Mouse (Mus musculus): ENCODE measurements around the gene Zfand2b. TPM values are rescaled to one million over a fixed set of nuclear protein-coding genes. Genes with fewer than 3 reads are reported as not detected.

The Zfand2b gene
- total and polyA plus RNA-seq, 3 experiments, result 13.2 to 31.4 (median 17.4) TPM

GRCm38 (mm10) chr1:75155837-75156236, 12.6 kb upstream of the Zfand2b start:
- Histone ChIP-seq H3K27ac (no peak overlapping the region), H3K4me1 (ENCODE audit: control insufficient read depth, insufficient read depth, low read length) (no peaks in the 10 kb centered on the region), H3K27me3 (ENCODE audit: control insufficient read depth, insufficient read depth, low read length) (no peaks in the 10 kb centered on the region), H3K79me2 (replicated peaks; ENCODE audit: control insufficient read depth, insufficient read depth, low read length) (no peaks in the 10 kb centered on the region), H3K4me3 (no peak overlapping the region), H3K9ac (ENCODE audit: low read depth, low read length) (no peak overlapping the region), H3K36me3 (ENCODE audit: control insufficient read depth, insufficient read depth, low read length) (no peaks in the 10 kb centered on the region)
- DNase-seq, result no peak
- intact Hi-C loops (cut with DNase I), result no loop called here
- WGBS, result 15% methylated on average over 3 of the region's 3 CpGs
- TF ChIP-seq POLR2A (IDR thresholded peaks at IDR 0.05; ENCODE audit: insufficient read depth, low read depth, low read length), result no peak
- no peak for TF ChIP-seq CTCF (IDR thresholded peaks at IDR 0.05)
- no peak for TF ChIP-seq EP300 (IDR thresholded peaks at IDR 0.05; ENCODE audit: insufficient read depth, low read depth, low read length)

GRCm38 (mm10) chr1:75158990-75159389, 9.5 kb upstream of the Zfand2b start:
- Histone ChIP-seq H3K4me1 (ENCODE audit: control insufficient read depth, insufficient read depth, low read length) (no peaks in the 10 kb centered on the region), H3K27ac (no peak overlapping the region), H3K4me3 (no peak overlapping the region), H3K79me2 (replicated peaks; ENCODE audit: control insufficient read depth, insufficient read depth, low read length) (no peaks in the 10 kb centered on the region), H3K27me3 (ENCODE audit: control insufficient read depth, insufficient read depth, low read length) (no peaks in the 10 kb centered on the region), H3K9ac (ENCODE audit: low read depth, low read length) (no peak overlapping the region), H3K36me3 (ENCODE audit: control insufficient read depth, insufficient read depth, low read length) (no peaks in the 10 kb centered on the region)
- DNase-seq, result no peak
- no peak for TF ChIP-seq POLR2A (IDR thresholded peaks at IDR 0.05; ENCODE audit: insufficient read depth, low read depth, low read length)
- TF ChIP-seq CTCF (IDR thresholded peaks at IDR 0.05), result no peak
- no peak for TF ChIP-seq EP300 (IDR thresholded peaks at IDR 0.05; ENCODE audit: insufficient read depth, low read depth, low read length)
- intact Hi-C loops (cut with DNase I), result no loop called here

- no peaks in the 10 kb centered on the region for H3K27me3 ChIP-seq (ENCODE audit: control insufficient read depth, insufficient read depth, low read length)
- H3K36me3 ChIP-seq (ENCODE audit: control insufficient read depth, insufficient read depth, low read length), result no peaks in the 10 kb centered on the region
- H3K4me1 ChIP-seq (ENCODE audit: control insufficient read depth, insufficient read depth, low read length), result no peaks in the 10 kb centered on the region
- DNase-seq, result no peak
- H3K9ac ChIP-seq (ENCODE audit: low read depth, low read length), result no peak overlapping the region
- no peak overlapping the region for H3K4me3 ChIP-seq
- 61% methylated on average over 5 of the region's 5 CpGs for WGBS
- TF ChIP-seq CTCF (IDR thresholded peaks at IDR 0.05) (no peak), EP300 (IDR thresholded peaks at IDR 0.05; ENCODE audit: insufficient read depth, low read depth, low read length) (no peak), POLR2A (IDR thresholded peaks at IDR 0.05; ENCODE audit: insufficient read depth, low read depth, low read length) (no peak)
- H3K79me2 ChIP-seq (replicated peaks; ENCODE audit: control insufficient read depth, insufficient read depth, low read length), result no peaks in the 10 kb centered on the region
- no peak overlapping the region for H3K27ac ChIP-seq
- intact Hi-C loops (cut with DNase I), result no loop called here
Measured at GRCm38 (mm10) chr1:75159540-75160255, 8.7 kb upstream of the Zfand2b start.

GRCm38 (mm10) chr1:75160256-75160617, 8.2 kb upstream of the Zfand2b start:
- no peaks in the 10 kb centered on the region for H3K4me1 ChIP-seq (ENCODE audit: control insufficient read depth, insufficient read depth, low read length)
- H3K79me2 ChIP-seq (replicated peaks; ENCODE audit: control insufficient read depth, insufficient read depth, low read length), result no peaks in the 10 kb centered on the region
- TF ChIP-seq EP300 (IDR thresholded peaks at IDR 0.05; ENCODE audit: insufficient read depth, low read depth, low read length) (no peak), POLR2A (IDR thresholded peaks at IDR 0.05; ENCODE audit: insufficient read depth, low read depth, low read length) (no peak), CTCF (IDR thresholded peaks at IDR 0.05) (no peak)
- no peak overlapping the region for H3K4me3 ChIP-seq
- no peak for DNase-seq
- intact Hi-C loops (cut with DNase I), result no loop called here
- 77% methylated on average over 4 of the region's 4 CpGs for whole genome bisulfite sequencing
- no peak overlapping the region for H3K27ac ChIP-seq
- no peaks in the 10 kb centered on the region for H3K36me3 ChIP-seq (ENCODE audit: control insufficient read depth, insufficient read depth, low read length)
- no peak overlapping the region for H3K9ac ChIP-seq (ENCODE audit: low read depth, low read length)
- no peaks in the 10 kb centered on the region for H3K27me3 ChIP-seq (ENCODE audit: control insufficient read depth, insufficient read depth, low read length)

GRCm38 (mm10) chr1:75168093-75168471, 364 bp upstream of the Zfand2b start:
- intact Hi-C loops (cut with DNase I), result loop anchor here (1.0 to 2.0 kb wide), 2 partner anchors 25 to 43 kb away; partner anchors contain the start of genes Glb1l and Stk16
- peak overlapping the region; percentile 99 for H3K27ac ChIP-seq
- no peak for DNase-seq

GRCm38 (mm10) chr1:75179334-75180104, 11.1 kb downstream of the Zfand2b start:
- Histone ChIP-seq H3K79me2 (replicated peaks; ENCODE audit: control insufficient read depth, insufficient read depth, low read length) (no peaks in the 10 kb centered on the region), H3K4me3 (peak overlapping the region; percentile 51), H3K4me1 (ENCODE audit: control insufficient read depth, insufficient read depth, low read length) (no peaks in the 10 kb centered on the region; the same call in 1 of the 2 replicates), H3K27ac (peak overlapping the region; percentile 72), H3K9ac (ENCODE audit: low read depth, low read length) (peak overlapping the region; percentile 75), H3K36me3 (ENCODE audit: control insufficient read depth, insufficient read depth, low read length) (no peaks in the 10 kb centered on the region), H3K27me3 (ENCODE audit: control insufficient read depth, insufficient read depth, low read length) (no peaks in the 10 kb centered on the region)
- intact Hi-C loops (cut with DNase I), result loop anchor here (1.0 to 5.0 kb wide), 3 partner anchors 10 to 73 kb away; no protein-coding TSS in a partner anchor
- TF ChIP-seq POLR2A (IDR thresholded peaks at IDR 0.05; ENCODE audit: insufficient read depth, low read depth, low read length) (no peak), EP300 (IDR thresholded peaks at IDR 0.05; ENCODE audit: insufficient read depth, low read depth, low read length) (no peak), CTCF (IDR thresholded peaks at IDR 0.05) (no peak)
- 6% methylated on average over 23 of the region's 23 CpGs for whole genome bisulfite sequencing
- peak; percentile 59 to 60 for DNase-seq

More at GRCm38 (mm10) chr1:75168093-75168471, 364 bp upstream of the Zfand2b start:
- Histone ChIP-seq H3K9ac (ENCODE audit: low read depth, low read length) (peak overlapping the region; percentile 64), H3K4me1 (ENCODE audit: control insufficient read depth, insufficient read depth, low read length) (peaks cover 3% of the 10 kb centered on the region), H3K4me3 (peak overlapping the region; percentile 77), H3K79me2 (replicated peaks; ENCODE audit: control insufficient read depth, insufficient read depth, low read length) (no peaks in the 10 kb centered on the region), H3K36me3 (ENCODE audit: control insufficient read depth, insufficient read depth, low read length) (no peaks in the 10 kb centered on the region), H3K27me3 (ENCODE audit: control insufficient read depth, insufficient read depth, low read length) (no peaks in the 10 kb centered on the region)
- WGBS, result 10% methylated on average over 7 of the region's 7 CpGs
- TF ChIP-seq POLR2A (IDR thresholded peaks at IDR 0.05; ENCODE audit: insufficient read depth, low read depth, low read length) (no peak), CTCF (IDR thresholded peaks at IDR 0.05) (no peak), EP300 (IDR thresholded peaks at IDR 0.05; ENCODE audit: insufficient read depth, low read depth, low read length) (no peak)

Measured in heart, adult 2 months (tissue).